Mouse (Mus musculus): Measurements from ENCODE around the gene Srarp. TPM values are rescaled to one million over a fixed set of nuclear protein-coding genes. Genes with fewer than 3 reads are reported as not detected.

The Srarp gene
- total RNA-seq, 2 experiments from 2014 or later, result 0.91 to 1.0 TPM

DNA sequence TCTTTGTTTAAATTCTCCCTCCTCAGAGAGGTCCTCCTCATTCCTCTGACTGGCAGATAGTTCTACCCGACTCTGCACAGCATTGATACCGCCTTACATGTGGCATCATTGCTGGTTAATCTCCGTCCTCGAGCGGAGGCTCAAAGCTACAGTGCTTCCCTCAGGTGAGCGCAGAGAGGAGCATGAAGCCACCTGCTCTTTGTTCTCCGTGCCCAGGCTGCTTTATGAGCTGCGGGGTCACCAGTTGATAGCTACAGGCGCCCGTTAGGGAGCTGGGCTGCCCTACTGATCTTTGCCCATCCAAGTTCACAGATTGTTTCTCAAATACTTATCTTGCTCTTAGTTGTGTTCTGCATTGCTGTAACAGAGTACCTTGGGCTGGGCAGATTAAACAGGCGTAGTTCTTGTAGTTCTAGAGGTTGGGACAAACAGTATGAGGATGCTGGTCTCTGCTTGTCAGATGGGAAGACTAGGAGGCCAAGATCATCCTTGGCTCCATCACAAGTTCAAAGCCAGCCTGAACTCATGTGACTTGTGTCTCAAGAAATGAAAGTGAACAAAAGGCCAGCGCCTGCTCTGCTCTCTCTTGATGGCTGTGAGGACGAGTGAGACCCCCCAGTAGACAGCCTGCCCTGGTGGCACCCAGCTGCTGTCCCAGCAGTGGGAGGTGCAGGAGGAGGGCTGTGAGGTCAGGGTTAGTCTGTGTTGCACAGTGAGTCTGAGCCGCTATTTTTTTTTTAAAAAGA is 20.5 kb upstream of the Srarp start:
- no peak for DNase-seq

DNA sequence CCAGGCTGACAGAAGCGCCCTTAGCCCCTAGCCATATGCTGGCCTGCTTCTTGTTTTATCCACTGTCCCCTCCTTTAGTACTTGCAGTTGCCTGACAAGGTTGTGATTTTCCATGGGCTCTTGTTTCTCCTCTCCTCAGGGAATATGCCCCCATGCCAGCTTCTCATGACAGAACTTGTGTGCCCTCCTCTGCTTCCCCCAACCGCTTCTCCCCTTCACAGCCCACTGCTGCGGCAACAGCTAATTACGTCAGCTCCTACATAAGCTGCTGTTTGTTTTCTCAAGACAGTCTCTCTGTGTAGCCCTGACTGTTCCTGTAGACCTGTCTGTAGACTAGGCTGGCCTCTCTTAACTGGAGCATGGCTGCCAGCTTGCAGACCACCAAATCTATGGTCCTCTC is 19.6 kb upstream of the Srarp start:
- no peak for DNase-seq

DNA sequence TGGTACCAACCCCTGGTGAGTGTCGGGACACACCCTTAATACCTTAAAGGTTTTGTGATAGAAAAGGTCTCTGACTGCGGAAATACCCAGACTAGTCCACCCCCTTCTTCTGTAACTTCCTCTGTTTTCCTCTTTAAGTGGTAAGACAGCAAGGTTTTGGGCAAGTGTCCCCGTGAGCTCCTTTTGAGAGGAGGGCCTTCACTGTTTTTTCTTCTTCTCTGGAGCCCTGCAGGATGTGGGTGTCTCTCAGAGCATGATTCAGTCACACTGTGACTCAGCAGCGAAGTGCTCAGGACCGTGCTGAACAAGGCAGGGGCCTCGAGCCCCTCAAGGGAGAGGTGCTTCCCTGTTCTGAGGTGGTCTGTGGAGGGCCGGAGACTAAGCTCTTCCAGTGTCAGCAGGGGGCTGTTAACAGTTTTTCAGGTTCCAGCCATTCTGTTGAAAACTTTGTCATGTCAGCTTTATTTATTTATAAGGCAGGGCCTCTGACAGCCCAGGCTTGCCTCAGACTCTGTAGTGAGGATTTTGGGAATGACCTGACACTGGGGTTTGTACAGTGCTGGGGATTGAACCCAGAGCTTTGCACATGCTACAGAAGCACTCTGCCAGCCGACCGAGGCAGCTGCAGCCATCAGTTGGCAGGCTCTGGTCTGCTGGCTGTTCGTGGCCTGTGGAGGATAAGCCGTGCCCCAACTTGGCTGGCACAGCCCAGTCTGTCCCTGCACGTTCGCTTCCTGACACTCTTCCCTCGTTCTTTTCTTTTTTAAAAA is 18.9 kb upstream of the Srarp start:
- DNase-seq, result no peak

DNA sequence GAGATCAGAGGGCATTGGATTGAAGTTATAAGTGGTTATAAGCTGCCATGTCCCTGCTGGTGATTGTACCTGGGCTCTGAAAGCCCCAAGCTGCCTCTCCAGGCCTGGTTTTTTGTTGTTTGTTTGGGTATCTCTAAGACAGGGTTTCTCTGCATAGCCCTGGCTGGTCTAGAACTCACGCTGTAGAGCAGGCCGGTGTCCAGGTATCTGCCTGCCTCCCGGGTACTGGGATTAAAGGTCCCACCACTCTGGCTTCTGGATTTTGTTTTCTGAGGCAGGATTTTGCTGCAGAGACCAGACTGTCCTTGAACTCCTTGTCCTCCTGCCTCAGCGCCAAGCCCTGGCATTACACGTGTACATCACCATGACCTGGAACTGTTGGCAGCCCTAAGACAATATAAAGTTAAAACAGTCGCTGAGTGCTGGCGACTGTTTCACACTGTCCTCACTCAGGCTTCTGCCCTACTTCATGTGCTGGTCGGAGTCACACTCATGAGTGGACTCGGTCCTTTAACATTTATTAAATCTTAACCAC is 16.1 kb upstream of the Srarp start:
- no peak for DNase-seq

DNA sequence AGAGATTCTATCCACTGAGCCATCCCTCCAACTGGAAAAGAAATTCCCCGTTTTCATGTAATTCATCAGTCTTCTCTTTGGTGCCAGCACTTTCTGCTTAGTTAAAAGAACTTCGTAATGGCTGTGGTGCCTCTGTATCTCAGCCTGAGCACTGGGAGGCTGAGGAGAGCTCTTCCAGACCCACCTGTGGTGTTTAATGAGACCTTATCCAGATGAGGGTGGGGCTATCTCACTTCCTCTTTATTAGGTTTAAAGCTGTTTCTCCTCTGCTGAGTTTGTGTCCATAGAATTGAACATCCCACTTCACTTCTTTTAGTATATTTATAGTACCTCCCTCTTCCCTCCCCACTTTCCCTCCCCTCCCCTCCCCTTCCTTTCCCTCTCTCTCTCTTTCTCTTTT is 15.3 kb upstream of the Srarp start:
- DNase-seq, result no peak

DNA sequence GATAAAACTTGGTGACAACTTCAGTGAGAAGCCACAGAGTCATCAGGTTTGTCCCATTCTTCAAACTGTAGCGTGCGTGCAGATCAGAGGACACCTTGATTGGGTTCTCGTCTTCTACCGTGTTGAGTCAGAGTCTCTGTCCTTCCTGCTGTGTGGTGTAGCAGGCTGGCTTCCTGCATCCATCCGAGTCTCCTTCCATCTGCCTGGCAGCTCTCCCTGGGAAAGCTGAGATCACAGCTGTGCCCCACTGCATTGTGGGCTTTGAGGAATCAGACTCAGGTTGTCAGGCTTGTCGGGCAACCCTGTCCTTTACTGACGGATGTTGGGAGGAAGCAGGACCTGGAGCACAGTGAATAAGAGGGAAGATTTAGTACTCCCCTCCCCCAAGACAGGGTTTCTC is 10.3 kb upstream of the Srarp start:
- no peak for DNase-seq

DNA sequence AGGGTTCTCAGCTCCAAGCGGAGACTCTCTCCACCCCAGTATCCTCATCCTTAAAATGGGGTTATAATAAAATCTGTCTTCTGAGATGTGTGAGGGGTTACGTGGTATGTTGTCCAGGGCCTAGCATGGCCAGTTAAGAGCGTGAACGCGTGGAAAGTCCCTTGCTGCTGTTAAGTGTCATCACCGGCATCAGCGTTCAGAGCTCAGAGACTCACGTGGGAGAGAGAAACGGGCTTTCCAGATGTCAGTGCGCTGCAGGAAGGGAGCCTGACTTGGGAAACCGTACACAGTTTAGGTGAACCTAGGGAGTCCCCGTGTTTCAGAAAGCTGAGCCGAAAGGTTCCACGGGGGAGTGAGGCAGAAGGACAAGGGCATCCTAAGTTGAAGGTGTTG is 9.4 kb upstream of the Srarp start:
- no peak for DNase-seq

DNA sequence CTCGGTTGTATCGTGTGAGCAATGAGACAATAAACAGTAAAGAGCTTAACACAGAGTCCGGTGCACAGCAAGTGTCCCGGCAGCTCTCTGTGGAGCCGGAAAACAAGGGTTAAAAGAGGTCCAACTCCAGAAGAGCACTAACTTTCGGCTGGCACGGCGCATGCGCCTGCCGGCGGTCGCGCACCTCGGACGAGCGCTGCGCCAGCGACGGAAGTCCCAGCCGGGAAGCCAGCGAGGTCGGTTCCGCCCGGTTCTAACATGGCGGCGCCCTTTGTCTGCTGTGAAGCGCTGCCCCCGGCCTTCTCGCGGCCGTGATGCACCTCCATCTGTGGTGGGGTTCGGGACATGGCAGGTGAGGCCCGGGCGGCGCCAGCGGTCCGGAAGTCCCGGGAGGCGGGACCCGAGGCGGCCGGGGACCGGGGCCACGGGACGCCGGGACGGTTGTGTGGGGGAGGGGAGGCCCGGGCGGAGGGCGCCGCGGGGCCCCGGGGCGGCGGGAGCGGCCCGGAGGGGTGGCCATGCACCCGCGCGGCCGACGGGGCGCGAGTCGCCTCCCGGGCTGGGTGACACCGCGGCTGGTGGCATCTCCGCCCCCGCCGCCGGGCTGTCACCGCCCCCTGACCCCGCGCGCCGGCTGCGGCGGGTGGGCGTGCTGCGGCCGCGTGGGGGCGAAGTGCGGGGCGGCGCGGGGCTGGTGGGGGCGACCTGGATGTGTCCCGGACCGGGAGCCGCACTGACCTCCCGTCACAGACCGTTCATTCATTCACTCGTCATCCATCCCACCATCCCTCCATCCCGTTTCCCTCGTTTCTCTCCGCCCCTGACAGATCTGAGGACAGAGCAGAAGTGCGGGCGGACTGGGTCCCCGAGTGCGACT is 8.8 kb upstream of the Srarp start, which contains the start of gene Zbtb17:
TSS of gene Zbtb17 (plus strand) at position 204 of the 877 bp plus-strand sequence.
- DNase-seq, result peak; percentile 87

DNA sequence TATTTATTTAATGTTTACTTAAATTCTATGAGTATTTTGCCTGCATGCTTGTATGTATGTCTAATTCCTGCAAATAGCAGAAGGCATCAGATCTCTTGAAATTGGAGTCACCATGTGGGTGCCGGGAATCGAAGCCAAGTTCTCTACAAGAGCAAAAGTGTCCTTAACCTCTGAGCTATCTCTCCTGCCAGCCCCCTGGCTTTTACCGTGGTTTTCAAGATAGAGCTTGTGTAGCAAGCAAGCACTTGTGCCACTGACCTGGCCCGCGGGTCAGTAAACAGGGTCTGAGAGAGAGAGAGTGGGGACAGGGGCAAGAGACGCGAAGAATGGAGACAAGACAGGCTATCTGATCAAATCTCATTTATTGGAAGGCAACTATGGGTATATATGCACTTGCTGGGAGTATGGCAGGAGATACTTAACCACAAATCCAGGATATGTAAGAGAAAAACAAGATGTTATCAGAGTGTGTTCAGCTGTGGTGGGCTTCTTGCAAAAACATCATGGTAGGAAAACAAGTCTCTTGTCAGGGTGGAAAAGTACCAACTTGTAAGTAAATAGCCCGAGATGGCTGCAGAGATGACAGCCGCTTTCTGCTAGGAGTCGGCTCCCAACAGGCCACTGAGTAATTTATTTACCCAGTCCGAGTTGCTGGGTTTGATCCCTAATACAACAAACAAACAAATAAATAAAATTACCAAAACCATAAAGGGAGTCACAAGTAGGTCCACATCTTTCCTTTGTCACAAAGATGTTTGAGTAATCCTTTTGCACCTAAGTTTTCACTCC is 7.9 kb upstream of the Srarp start:
- DNase-seq, result no peak

DNA sequence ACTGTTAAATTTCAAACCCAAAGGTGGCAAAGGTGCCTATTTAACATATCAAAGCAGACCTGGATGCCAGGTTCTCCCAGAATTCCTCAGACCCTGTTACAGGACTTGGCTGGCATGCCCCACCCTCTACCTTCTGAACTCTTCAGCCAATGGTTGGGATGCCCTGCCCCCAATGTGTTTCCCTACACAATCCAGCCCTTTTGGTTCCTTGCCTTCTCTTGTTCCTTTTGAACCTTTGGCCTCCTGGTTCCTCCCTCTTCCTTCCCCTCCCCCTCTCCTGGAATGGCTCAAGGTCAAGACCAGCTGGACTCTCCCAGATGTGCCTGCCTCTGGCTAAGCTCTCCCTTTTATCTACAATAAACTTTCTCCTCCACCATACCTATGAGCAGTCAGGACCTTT is 5.0 kb upstream of the Srarp start:
- no peak for DNase-seq

DNA sequence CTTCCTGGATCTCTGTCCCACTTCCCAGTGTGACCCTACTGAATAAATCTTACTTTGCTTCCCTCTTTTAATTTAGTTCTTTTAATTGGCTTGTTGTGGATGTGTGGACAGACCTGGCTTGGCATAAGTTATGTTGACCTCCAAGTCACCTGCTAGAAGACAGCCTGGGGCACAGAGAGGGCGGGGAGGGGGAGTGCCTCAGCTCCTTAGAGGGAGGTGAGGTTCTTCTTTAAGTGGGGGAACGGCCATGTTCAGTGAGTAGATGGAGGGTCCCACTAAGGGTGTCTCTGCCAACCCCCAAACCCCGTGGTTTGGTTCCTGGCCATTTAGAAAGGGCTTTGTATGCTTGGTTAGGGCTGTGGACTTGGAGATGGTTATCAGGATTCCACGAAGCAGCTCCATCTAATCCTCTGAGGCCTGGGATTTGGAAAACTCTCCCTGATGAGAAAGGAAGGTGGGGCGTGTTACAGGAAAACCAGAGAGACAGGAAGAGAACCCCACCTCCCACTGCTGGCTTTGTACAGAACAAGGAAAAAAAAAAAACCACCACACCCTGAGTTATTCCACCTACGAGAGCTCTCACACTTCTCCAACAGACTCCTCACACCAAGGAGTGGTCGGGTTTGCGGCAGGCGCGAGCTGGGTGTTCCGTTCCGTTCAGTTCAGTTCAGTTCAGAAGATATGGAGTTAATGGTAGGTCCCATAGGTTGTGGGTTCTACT is 3.3 kb upstream of the Srarp start:
- no peak for DNase-seq

DNA sequence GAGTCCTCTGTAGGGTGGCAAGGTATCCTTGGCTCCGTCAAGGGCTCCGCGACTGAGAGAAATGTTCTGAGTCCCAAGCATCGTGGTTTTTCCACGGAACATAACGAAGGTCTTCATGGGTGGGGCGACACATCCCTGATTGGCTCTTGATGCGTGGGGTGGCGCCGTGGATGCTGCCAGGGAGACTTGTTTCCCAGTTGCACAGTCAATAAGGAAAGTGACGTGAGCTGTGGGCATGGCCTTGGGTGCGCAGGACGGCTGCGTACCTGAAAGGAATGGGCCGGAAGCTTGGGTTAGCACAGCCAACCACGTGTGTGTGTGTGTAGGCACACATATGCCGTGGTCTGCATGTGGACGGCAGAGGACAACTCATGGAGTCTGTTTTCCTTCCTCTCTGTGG is 2.7 kb downstream of the Srarp start:
- DNase-seq, result no peak

DNA sequence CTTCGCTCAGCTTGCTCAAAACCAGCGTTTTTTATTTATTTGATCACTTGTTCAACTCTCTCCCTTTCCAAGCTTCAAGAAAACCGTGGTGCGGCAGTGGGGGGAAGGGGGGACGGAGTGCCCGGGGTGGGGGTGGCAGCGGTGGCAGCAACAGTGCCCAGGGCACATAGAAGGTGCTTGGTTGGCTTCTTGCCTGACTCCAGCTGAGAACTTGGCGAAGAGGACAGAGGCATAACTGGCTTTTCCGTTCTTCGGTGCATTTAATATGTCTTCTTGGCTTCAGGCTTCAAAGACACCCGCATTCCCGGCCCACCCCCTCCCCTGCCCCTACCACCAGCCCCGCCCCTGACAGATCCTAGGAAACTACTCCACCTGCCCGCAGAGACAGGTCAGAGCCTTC is 3.2 kb downstream of the Srarp start:
- DNase-seq, result no peak

DNA sequence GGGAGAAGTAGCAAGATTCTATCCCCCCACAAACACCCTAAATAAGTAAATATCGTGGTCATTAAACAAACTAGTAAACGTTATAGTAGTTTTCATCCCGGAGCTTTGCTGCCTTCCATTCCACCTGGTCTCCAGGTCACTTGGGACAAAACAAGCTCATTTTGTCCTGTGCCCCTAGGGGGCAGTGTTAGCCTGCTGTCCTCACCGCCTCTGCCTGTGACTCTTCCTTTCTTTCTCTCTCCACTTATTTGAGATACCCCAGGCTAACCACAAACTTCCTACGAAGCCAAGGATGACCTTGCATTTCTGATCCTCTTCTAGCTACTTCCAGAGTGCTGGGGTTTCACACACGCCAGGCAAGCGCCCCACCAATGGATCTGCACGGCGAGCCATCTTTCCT is 4.9 kb downstream of the Srarp start:
- DNase-seq, result peak; percentile 52

DNA sequence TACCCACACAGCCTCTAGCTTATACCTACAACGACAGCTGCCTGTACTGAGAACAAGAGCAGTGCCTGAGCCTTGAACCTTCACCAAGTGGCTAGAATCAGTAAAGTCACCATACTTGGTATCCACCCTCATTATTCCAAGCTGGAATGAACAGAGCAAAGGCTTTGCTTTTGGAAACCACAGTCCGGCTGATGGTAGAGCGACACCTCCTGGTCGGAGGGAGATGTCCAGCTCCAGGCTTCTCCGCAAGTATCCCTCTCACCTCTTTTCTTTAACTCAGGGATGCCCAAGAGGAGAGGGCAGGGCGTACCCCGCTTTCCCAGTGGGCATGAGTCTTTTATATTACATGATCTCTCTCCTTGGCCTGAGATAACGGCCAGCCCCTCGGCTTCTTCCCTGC is 6.1 kb downstream of the Srarp start:
- no peak for DNase-seq

DNA sequence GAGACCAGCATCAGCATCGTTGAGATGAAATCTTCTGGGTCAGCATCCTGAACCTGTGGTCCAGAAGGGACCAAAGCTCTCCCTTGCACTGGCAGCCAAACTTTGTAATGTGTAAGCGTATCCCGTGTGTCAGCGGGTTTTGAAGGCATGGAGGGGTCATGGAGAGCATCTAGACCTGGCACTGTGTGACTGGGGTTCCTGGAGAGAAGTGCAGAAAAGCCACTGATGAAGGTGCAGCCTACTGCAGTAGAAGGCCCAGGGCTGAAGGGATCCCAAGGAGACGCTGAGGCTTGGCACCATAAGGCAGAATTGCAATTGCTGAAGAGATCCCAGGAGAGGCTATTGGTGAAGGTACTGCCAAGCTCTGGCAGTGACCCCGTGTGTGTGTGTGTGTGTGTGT is 6.5 kb downstream of the Srarp start:
- DNase-seq, result no peak

DNA sequence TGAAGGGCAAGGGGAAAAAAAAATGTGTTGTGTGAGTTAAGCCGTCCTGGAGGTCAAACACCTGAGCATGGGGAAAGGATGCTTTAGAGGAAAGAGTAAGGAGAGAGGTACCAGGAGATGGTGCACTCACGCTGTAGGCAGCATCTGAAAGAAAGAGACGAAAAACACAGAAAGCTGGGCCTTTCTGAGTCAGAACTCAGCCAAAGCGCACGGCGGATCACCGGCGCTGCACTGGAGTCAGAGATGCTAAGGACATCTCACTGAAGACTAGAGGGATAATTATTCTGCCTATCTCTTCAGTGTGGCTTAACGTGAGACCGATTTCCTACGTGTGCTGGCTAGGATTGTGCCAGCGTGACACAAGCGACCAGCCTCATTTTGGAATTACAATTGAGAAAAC is 8.0 kb downstream of the Srarp start:
- DNase-seq, result no peak

DNA sequence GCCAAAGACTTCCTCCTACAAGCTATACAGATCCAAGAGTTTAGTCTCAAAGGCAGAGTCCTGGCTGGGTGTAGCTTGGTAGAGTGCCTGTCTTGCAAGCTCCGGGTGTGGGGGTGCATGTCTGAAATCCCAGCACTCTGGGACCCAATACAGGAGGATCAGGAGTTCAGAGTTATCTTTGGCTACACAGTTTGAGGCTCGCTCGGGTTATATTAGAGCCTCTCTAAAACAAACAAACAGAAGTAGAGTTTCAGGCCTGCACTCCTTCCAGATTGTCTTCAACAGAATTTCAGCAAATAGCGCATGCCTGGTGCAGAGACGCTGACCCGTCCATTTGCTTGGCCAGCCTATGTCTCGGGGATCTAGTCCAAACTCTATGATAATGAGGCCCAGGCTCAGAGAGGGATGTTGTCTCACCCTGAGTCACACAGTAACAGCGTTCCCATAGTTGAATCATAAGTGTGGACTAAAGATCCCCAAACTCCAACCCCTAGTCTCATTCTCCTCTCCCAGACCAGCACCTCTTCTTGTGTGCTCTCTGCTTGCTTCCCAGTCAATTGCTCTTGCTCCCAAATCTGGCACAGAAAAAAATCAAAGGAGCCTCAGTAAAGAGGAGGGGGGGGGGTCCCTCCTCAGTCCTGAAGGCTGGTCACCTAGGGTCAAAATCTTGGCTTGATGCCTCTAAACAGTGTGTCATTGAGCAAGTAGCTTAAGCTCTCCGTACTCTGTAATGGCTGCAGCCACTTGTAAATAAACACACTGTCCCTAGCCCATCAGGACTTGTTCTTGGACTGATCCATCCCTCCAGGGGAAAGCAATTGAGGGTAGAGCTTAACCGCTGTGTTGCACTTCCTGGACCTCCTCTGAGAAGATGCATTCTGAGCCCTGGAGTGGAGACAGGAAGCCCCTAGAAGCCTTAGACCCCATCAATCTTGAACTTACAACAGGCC is 8.8 kb downstream of the Srarp start:
- DNase-seq, result no peak
